Mouse (Mus musculus): ENCODE results near the gene Tunar. TPM values are rescaled to one million over a fixed set of nuclear protein-coding genes. Genes with fewer than 3 reads are reported as not detected.

Gene Tunar
- polyA plus RNA-seq, 1 experiment from 2014 or later: 0.68 TPM

GRCm38 (mm10) chr12:105338256-105338977 lies 4.7 kb downstream of the Tunar start:
- H3K36me3 ChIP-seq (ENCODE audit: control insufficient read depth, insufficient read depth, low read length): no peaks in the 10 kb centered on the region
- H3K4me1 ChIP-seq (ENCODE audit: control insufficient read depth, insufficient read depth, low read length): peaks cover 5% of the 10 kb centered on the region; the same call in 1 of the 2 replicates
- H3K27me3 ChIP-seq (ENCODE audit: control insufficient read depth, insufficient read depth, low read length): peaks cover 28% of the 10 kb centered on the region
- no peak overlapping the region for H3K9ac ChIP-seq (ENCODE audit: low read length)
- no peaks in the 10 kb centered on the region for H3K9me3 ChIP-seq (ENCODE audit: control insufficient read depth, low read length)
- H3K27ac ChIP-seq (ENCODE audit: low read depth, low read length): no peak overlapping the region
- DNase-seq (ENCODE audit: low spot score, missing footprints): no peak
- no peak overlapping the region for H3K4me2 ChIP-seq
- no peak for ATAC-seq (ENCODE audit: low FRiP score)
- no peak overlapping the region for H3K4me3 ChIP-seq (ENCODE audit: low read depth, low read length)
- WGBS: 91% methylated on average over 11 of the region's 11 CpGs

- Histone ChIP-seq H3K27me3 (ENCODE audit: control insufficient read depth, insufficient read depth, low read length) (peaks cover 18% of the 10 kb centered on the region), H3K9ac (ENCODE audit: low read length) (no peak overlapping the region), H3K4me3 (ENCODE audit: low read depth, low read length) (no peak overlapping the region), H3K4me1 (ENCODE audit: control insufficient read depth, insufficient read depth, low read length) (no peaks in the 10 kb centered on the region), H3K4me2 (no peak overlapping the region), H3K9me3 (ENCODE audit: control insufficient read depth, low read length) (no peaks in the 10 kb centered on the region), H3K27ac (ENCODE audit: low read depth, low read length) (no peak overlapping the region), H3K36me3 (ENCODE audit: control insufficient read depth, insufficient read depth, low read length) (no peaks in the 10 kb centered on the region)
- DNase-seq (ENCODE audit: low spot score, missing footprints) (no peak), ATAC-seq (ENCODE audit: low FRiP score) (no peak)
- 33% methylated on average over 9 of the region's 9 CpGs for WGBS
These were observed 7.9 kb downstream of the Tunar start for GRCm38 (mm10) chr12:105341523-105341922.

GRCm38 (mm10) chr12:105344460-105344859 lies 10.8 kb downstream of the Tunar start:
- DNase-seq (ENCODE audit: low spot score, missing footprints) (no peak), ATAC-seq (ENCODE audit: low FRiP score) (no peak)
- no peaks in the 10 kb centered on the region for H3K9me3 ChIP-seq (ENCODE audit: control insufficient read depth, low read length)
- no peaks in the 10 kb centered on the region for H3K27me3 ChIP-seq (ENCODE audit: control insufficient read depth, insufficient read depth, low read length)
- no peaks in the 10 kb centered on the region for H3K36me3 ChIP-seq (ENCODE audit: control insufficient read depth, insufficient read depth, low read length)
- no peak overlapping the region for H3K27ac ChIP-seq (ENCODE audit: low read depth, low read length)
- no peaks in the 10 kb centered on the region for H3K4me1 ChIP-seq (ENCODE audit: control insufficient read depth, insufficient read depth, low read length)
- H3K9ac ChIP-seq (ENCODE audit: low read length): no peak overlapping the region
- no peak overlapping the region for H3K4me2 ChIP-seq
- WGBS: 90% methylated on average over 7 of the region's 7 CpGs
- H3K4me3 ChIP-seq (ENCODE audit: low read depth, low read length): no peak overlapping the region

GRCm38 (mm10) chr12:105346861-105347260 lies 13.2 kb downstream of the Tunar start:
- ATAC-seq (ENCODE audit: low FRiP score): no peak
- Histone ChIP-seq H3K4me3 (ENCODE audit: low read depth, low read length) (no peak overlapping the region), H3K4me2 (no peak overlapping the region), H3K9me3 (ENCODE audit: control insufficient read depth, low read length) (no peaks in the 10 kb centered on the region), H3K9ac (ENCODE audit: low read length) (no peak overlapping the region), H3K27me3 (ENCODE audit: control insufficient read depth, insufficient read depth, low read length) (no peaks in the 10 kb centered on the region), H3K4me1 (ENCODE audit: control insufficient read depth, insufficient read depth, low read length) (no peaks in the 10 kb centered on the region), H3K27ac (ENCODE audit: low read depth, low read length) (no peak overlapping the region), H3K36me3 (ENCODE audit: control insufficient read depth, insufficient read depth, low read length) (no peaks in the 10 kb centered on the region)
- 79% methylated on average over 4 of the region's 4 CpGs for WGBS
- DNase-seq (ENCODE audit: low spot score, missing footprints): no peak

GRCm38 (mm10) chr12:105347261-105347660 lies 13.6 kb downstream of the Tunar start:
- H3K27me3 ChIP-seq (ENCODE audit: control insufficient read depth, insufficient read depth, low read length): no peaks in the 10 kb centered on the region

GRCm38 (mm10) chr12:105354266-105354665 lies 20.6 kb downstream of the Tunar start:
- no peaks in the 10 kb centered on the region for H3K36me3 ChIP-seq (ENCODE audit: control insufficient read depth, insufficient read depth, low read length)
- WGBS: 89% methylated on average over 9 of the region's 9 CpGs
- H3K27me3 ChIP-seq (ENCODE audit: control insufficient read depth, insufficient read depth, low read length): no peaks in the 10 kb centered on the region
- H3K9ac ChIP-seq (ENCODE audit: low read length): no peak overlapping the region
- DNase-seq (ENCODE audit: low spot score, missing footprints) (no peak), ATAC-seq (ENCODE audit: low FRiP score) (no peak)
- no peak overlapping the region for H3K27ac ChIP-seq (ENCODE audit: low read depth, low read length)
- no peak overlapping the region for H3K4me3 ChIP-seq (ENCODE audit: low read depth, low read length)
- H3K4me2 ChIP-seq: no peak overlapping the region
- H3K9me3 ChIP-seq (ENCODE audit: control insufficient read depth, low read length): no peaks in the 10 kb centered on the region
- H3K4me1 ChIP-seq (ENCODE audit: control insufficient read depth, insufficient read depth, low read length): no peaks in the 10 kb centered on the region

More at GRCm38 (mm10) chr12:105347261-105347660, 13.6 kb downstream of the Tunar start:
- H3K36me3 ChIP-seq (ENCODE audit: control insufficient read depth, insufficient read depth, low read length): no peaks in the 10 kb centered on the region
- H3K9me3 ChIP-seq (ENCODE audit: control insufficient read depth, low read length): no peaks in the 10 kb centered on the region
- H3K4me1 ChIP-seq (ENCODE audit: control insufficient read depth, insufficient read depth, low read length): no peaks in the 10 kb centered on the region
- ATAC-seq (ENCODE audit: low FRiP score): no peak
- H3K27ac ChIP-seq (ENCODE audit: low read depth, low read length): no peak overlapping the region
- no peak for DNase-seq (ENCODE audit: low spot score, missing footprints)
- WGBS: 89% methylated on average over 13 of the region's 13 CpGs
- no peak overlapping the region for H3K4me3 ChIP-seq (ENCODE audit: low read depth, low read length)
- no peak overlapping the region for H3K4me2 ChIP-seq
- no peak overlapping the region for H3K9ac ChIP-seq (ENCODE audit: low read length)

GRCm38 (mm10) chr12:105354772-105355171 lies 21.1 kb downstream of the Tunar start:
- Histone ChIP-seq H3K4me1 (ENCODE audit: control insufficient read depth, insufficient read depth, low read length) (no peaks in the 10 kb centered on the region), H3K9ac (ENCODE audit: low read length) (no peak overlapping the region), H3K27me3 (ENCODE audit: control insufficient read depth, insufficient read depth, low read length) (no peaks in the 10 kb centered on the region), H3K36me3 (ENCODE audit: control insufficient read depth, insufficient read depth, low read length) (no peaks in the 10 kb centered on the region), H3K4me3 (ENCODE audit: low read depth, low read length) (no peak overlapping the region), H3K9me3 (ENCODE audit: control insufficient read depth, low read length) (no peaks in the 10 kb centered on the region), H3K27ac (ENCODE audit: low read depth, low read length) (no peak overlapping the region), H3K4me2 (no peak overlapping the region)
- DNase-seq (ENCODE audit: low spot score, missing footprints) (no peak), ATAC-seq (ENCODE audit: low FRiP score) (no peak)
- 83% methylated on average over 8 of the region's 8 CpGs for WGBS

GRCm38 (mm10) chr12:105356781-105357180 lies 23.1 kb downstream of the Tunar start:
- no peak overlapping the region for H3K4me2 ChIP-seq
- no peak overlapping the region for H3K9ac ChIP-seq (ENCODE audit: low read length)
- 90% methylated on average over 13 of the region's 13 CpGs for WGBS
- ATAC-seq (ENCODE audit: low FRiP score) (no peak), DNase-seq (ENCODE audit: low spot score, missing footprints) (no peak)
- no peaks in the 10 kb centered on the region for H3K9me3 ChIP-seq (ENCODE audit: control insufficient read depth, low read length)
- H3K27me3 ChIP-seq (ENCODE audit: control insufficient read depth, insufficient read depth, low read length): no peaks in the 10 kb centered on the region
- H3K4me3 ChIP-seq (ENCODE audit: low read depth, low read length): no peak overlapping the region
- no peaks in the 10 kb centered on the region for H3K36me3 ChIP-seq (ENCODE audit: control insufficient read depth, insufficient read depth, low read length)
- H3K4me1 ChIP-seq (ENCODE audit: control insufficient read depth, insufficient read depth, low read length): no peaks in the 10 kb centered on the region
- H3K27ac ChIP-seq (ENCODE audit: low read depth, low read length): no peak overlapping the region

- Histone ChIP-seq H3K4me3 (ENCODE audit: low read depth, low read length) (no peak overlapping the region), H3K27me3 (ENCODE audit: control insufficient read depth, insufficient read depth, low read length) (no peaks in the 10 kb centered on the region), H3K9me3 (ENCODE audit: control insufficient read depth, low read length) (no peaks in the 10 kb centered on the region), H3K27ac (ENCODE audit: low read depth, low read length) (no peak overlapping the region), H3K4me2 (no peak overlapping the region), H3K9ac (ENCODE audit: low read length) (no peak overlapping the region), H3K4me1 (ENCODE audit: control insufficient read depth, insufficient read depth, low read length) (no peaks in the 10 kb centered on the region), H3K36me3 (ENCODE audit: control insufficient read depth, insufficient read depth, low read length) (no peaks in the 10 kb centered on the region)
- WGBS: 85% methylated on average over 2 of the region's 2 CpGs
- no peak for DNase-seq (ENCODE audit: low spot score, missing footprints)
- no peak for ATAC-seq (ENCODE audit: low FRiP score)
These were observed 30.0 kb downstream of the Tunar start for GRCm38 (mm10) chr12:105363648-105364047.
